Mouse (Mus musculus) ES-E14 (cell line): Measurements from ENCODE around the gene Rubcn. TPM values are rescaled to one million over a fixed set of nuclear protein-coding genes. Genes with fewer than 3 reads are reported as not detected.

Experiments
- DNase-seq: peaks from one replicate; pipeline ENCODE4 v3.0.0-alpha.2; 2013; ENCODE audit warnings: low read depth, low spot score
- H3K27ac ChIP-seq: 2 replicates; pipeline ENCODE4 v1.5.1; 2012; ENCODE audit warnings: low read depth, mild to moderate bottlenecking, low read length, moderate library complexity, mixed read lengths; ENCODE audit not compliant: poor library complexity, insufficient read depth, severe bottlenecking
- H3K36me3 ChIP-seq: 2 replicates; pipeline ENCODE4 v1.6.1; 2012; ENCODE audit warnings: mild to moderate bottlenecking, low read length, moderate library complexity, mixed read lengths; ENCODE audit not compliant: control insufficient read depth, poor library complexity, insufficient read depth, severe bottlenecking
- H3K4me1 ChIP-seq, 2 experiments: fragments of 150-350 bp in 1 of 2; sonication (generic) in 1 of 2; 2 replicates each; pipeline ENCODE4 v1.6.1; 2012; ENCODE audit warnings: low read length in 2 of 2, mild to moderate bottlenecking in 1 of 2, mixed read lengths in 1 of 2; ENCODE audit not compliant: control insufficient read depth in 2 of 2, insufficient read depth in 2 of 2, poor library complexity in 1 of 2
- H3K4me3 ChIP-seq, 2 experiments: fragments of 150-350 bp in 1 of 2; sonication (generic) in 1 of 2; 2 replicates each; pipeline ENCODE4 v1.5.1; 2012; ENCODE audit warnings: low read length in 2 of 2, low read depth in 1 of 2, mild to moderate bottlenecking in 1 of 2, mixed read lengths in 1 of 2; ENCODE audit not compliant: insufficient read depth in 1 of 2, poor library complexity in 1 of 2, severe bottlenecking in 1 of 2
- H3K9ac ChIP-seq: 2 replicates; pipeline ENCODE4 v1.6.1; 2012; ENCODE audit warnings: low read depth, mild to moderate bottlenecking, low read length, mixed read lengths; ENCODE audit not compliant: poor library complexity, insufficient read depth, severe bottlenecking
- H3K9me3 ChIP-seq: fragments of 150-350 bp; sonication (generic); 2 replicates; pipeline ENCODE4 v1.6.1; 2012; ENCODE audit warnings: low read depth, mild to moderate bottlenecking, low read length; ENCODE audit not compliant: control insufficient read depth, insufficient read depth
- CHD2 ChIP-seq: IDR thresholded peaks from 2 replicates; pipeline ENCODE4 v1.6.1; 2014; ENCODE audit warnings: mild to moderate bottlenecking, low read depth, low read length, inconsistent platforms
- HCFC1 ChIP-seq: IDR thresholded peaks from 2 replicates; pipeline ENCODE4 v1.6.1; 2012; ENCODE audit warnings: low read length, inconsistent platforms, borderline replicate concordance; ENCODE audit not compliant: insufficient read depth
- MAFK ChIP-seq: IDR thresholded peaks from 2 replicates; pipeline ENCODE4 v1.6.1; 2014; ENCODE audit warnings: mild to moderate bottlenecking, low read depth, low read length, inconsistent platforms; ENCODE audit not compliant: insufficient read depth
- ZC3H11A ChIP-seq: IDR thresholded peaks from 2 replicates; pipeline ENCODE4 v1.6.1; 2012; ENCODE audit warnings: low read depth, mild to moderate bottlenecking, inconsistent platforms, low read length, borderline replicate concordance
- ZNF384 ChIP-seq: IDR thresholded peaks from 2 replicates; pipeline ENCODE4 v1.6.1; 2012; ENCODE audit warnings: low read depth, low read length, inconsistent platforms
- in situ Hi-C, 2 experiments: fragments of 600-800 bp; cut with MboI; formaldehyde crosslinking; loops; one replicate each; pipeline ENCODE4 v1.15.1; 2025; ENCODE audit warnings: low sequenced_read_pairs in 2 of 2, inconsistent platforms in 1 of 2; ENCODE audit not compliant: unreplicated experiment in 2 of 2
- total RNA-seq: library from RNA; depleted of rRNA; stranded (reverse); fragments of 300-350 nt; gene quantifications from 2 replicates; pipeline ENCODE4 v1.2.3, GENCODE M21; 2012

The Rubcn gene
- total RNA-seq, 1 experiment = 19.4 TPM

DNA sequence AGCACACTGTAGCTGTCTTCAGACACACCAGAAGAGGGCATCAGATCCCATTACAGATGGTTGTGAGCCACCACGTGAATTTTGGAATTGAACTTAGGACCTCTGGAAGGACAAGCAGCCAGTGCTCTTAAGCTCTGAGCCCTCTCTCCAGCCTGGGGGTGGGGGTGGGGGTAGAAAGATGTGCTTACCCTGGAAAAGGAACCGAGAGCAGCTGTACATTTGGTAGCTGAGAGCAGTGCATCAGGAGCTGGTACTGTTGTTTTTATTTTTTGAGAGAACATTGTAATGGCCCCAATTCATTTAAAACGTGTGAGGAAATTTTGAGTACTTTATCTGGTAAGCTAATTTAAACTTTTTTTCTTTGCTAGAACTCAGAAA lies 24.5 kb upstream of the Rubcn start:
- Histone ChIP-seq H3K9ac (no peak overlapping the region), H3K36me3 (no peaks in the 10 kb centered on the region; the same call in 1 of the 2 replicates), H3K9me3 (no peaks in the 10 kb centered on the region), H3K4me3 (no peak overlapping the region), H3K27ac (no peak overlapping the region), H3K4me1 (no peaks in the 10 kb centered on the region)
- in situ Hi-C loops = no loop called here
- TF ChIP-seq ZNF384 (no peak), HCFC1 (no peak), MAFK (no peak), CHD2 (no peak), ZC3H11A (no peak)
- no peak for DNase-seq

DNA sequence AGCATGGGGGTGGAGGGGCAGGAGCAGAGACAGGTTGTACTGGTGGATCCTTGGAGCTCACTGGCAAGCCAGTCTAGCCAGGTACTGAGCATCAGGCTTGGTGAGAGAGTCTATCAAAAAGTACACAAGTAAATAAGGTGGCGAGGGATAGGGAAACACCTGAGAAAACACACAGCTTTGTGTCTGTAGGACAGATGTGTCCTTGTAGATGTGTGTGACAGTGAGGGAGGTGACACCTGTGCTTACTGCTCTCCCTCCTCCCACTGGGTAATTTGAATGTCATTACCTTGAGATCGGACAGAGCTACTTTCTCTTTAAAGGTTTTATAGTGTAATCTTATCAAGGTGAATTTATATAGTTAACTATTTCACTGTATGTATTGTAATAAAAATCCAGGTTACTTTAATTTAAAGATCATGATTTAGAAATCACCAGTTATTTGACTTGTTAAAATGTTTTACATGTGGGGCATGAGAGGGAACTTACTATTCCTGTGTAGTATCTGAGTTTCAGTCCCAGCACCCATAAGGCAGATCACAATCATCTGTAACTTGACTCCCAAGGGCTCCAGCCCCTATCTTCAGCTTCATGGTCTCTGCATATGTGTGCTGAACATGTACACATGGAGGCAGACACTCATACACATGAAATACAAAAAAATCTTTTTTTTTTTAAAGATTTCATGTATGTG lies 23.9 kb upstream of the Rubcn start:
- DNase-seq = no peak
- TF ChIP-seq ZC3H11A = no peak
- TF ChIP-seq ZNF384 = no peak
- no peak for TF ChIP-seq HCFC1
- TF ChIP-seq CHD2 = no peak
- no peak for TF ChIP-seq MAFK
- in situ Hi-C loops = no loop called here
- Histone ChIP-seq H3K9me3 (no peaks in the 10 kb centered on the region), H3K4me1 (no peaks in the 10 kb centered on the region), H3K27ac (no peak overlapping the region), H3K4me3 (no peak overlapping the region), H3K36me3 (no peaks in the 10 kb centered on the region; the same call in 1 of the 2 replicates), H3K9ac (no peak overlapping the region)

DNA sequence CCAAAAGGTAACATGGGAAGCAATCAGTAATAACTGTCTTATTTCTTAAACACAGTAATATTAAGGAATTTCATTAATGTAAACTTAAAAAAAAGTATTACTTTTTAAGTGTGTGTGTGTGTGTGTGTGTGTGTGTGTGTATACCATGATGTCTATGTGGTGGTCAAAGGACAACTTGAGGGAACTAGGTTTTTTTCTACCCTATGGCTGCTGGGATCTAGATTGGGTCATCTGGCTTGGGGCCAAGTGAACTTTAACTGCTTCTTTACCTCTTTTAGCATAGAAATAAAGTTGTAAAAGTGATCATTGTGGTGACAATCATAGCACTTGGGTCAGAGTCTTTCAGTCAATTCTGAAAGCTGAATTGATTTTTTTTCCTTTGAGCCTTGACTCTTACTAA lies 18.6 kb upstream of the Rubcn start:
- no peak for DNase-seq
- H3K9ac ChIP-seq = no peak overlapping the region
- no peak overlapping the region for H3K27ac ChIP-seq
- in situ Hi-C loops = no loop called here
- H3K4me1 ChIP-seq = no peaks in the 10 kb centered on the region
- H3K36me3 ChIP-seq = peaks cover 6% of the 10 kb centered on the region
- H3K9me3 ChIP-seq = no peaks in the 10 kb centered on the region
- TF ChIP-seq HCFC1 (no peak), MAFK (no peak), ZNF384 (no peak), ZC3H11A (no peak), CHD2 (no peak)
- no peak overlapping the region for H3K4me3 ChIP-seq

DNA sequence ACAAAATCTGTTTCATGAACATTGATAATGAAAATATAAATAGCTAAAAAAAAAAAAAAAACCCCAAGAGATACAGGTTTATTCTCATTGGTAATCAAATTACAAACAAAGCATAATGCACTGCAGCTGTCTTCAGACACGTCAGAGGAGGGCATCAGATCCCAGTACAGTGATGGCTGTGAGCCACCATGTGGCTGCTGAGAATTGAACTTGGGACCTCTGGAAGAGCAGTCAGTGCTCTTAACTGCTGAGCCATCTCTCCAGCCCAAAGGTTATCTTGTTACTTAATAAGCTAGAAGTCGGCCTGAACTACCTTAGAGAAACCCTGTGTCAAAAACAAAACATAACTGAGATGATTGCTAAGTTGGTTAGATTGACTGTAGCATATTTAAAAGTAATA lies 12.3 kb upstream of the Rubcn start:
- TF ChIP-seq MAFK (no peak), CHD2 (no peak), ZNF384 (no peak), ZC3H11A (no peak), HCFC1 (no peak)
- H3K36me3 ChIP-seq = peaks cover 11% of the 10 kb centered on the region; the same call in 1 of the 2 replicates
- H3K9ac ChIP-seq = no peak overlapping the region
- H3K27ac ChIP-seq = no peak overlapping the region
- in situ Hi-C loops = no loop called here
- no peak overlapping the region for H3K4me3 ChIP-seq
- no peaks in the 10 kb centered on the region for H3K4me1 ChIP-seq
- no peak for DNase-seq
- H3K9me3 ChIP-seq = no peaks in the 10 kb centered on the region

DNA sequence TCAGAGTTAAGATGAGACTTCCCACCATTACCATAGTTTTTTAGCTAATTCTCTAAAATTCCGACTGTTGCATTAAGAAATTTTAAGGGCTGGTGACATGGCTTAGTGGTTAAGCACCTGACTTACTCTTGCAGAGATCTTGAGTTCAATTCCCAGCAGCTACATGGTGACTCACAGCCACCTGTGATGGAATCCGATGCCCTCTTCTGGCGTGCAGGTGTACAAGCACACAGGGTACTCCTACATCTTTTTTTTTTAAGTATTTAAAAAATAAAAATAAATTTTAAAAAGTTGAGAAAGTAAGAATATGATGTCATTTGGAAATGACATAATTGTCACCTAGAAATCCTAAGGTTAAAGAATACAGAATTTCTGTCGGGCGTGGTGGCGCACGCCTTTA lies 10.4 kb upstream of the Rubcn start:
- Histone ChIP-seq H3K36me3 (peaks cover 4% of the 10 kb centered on the region; the same call in 1 of the 2 replicates), H3K27ac (no peak overlapping the region), H3K4me3 (no peak overlapping the region), H3K9me3 (no peaks in the 10 kb centered on the region), H3K9ac (no peak overlapping the region), H3K4me1 (no peaks in the 10 kb centered on the region)
- TF ChIP-seq ZNF384 (no peak), HCFC1 (no peak), ZC3H11A (no peak), CHD2 (no peak), MAFK (no peak)
- in situ Hi-C loops = no loop called here
- DNase-seq = no peak
